Mouse (Mus musculus): ENCODE data around the gene Prmt8. TPM values are rescaled to one million over a fixed set of nuclear protein-coding genes. Genes with fewer than 3 reads are reported as not detected.

The Prmt8 gene
- total RNA-seq, 2 experiments from 2014 or later, result 58.9 to 61.1 TPM

DNA sequence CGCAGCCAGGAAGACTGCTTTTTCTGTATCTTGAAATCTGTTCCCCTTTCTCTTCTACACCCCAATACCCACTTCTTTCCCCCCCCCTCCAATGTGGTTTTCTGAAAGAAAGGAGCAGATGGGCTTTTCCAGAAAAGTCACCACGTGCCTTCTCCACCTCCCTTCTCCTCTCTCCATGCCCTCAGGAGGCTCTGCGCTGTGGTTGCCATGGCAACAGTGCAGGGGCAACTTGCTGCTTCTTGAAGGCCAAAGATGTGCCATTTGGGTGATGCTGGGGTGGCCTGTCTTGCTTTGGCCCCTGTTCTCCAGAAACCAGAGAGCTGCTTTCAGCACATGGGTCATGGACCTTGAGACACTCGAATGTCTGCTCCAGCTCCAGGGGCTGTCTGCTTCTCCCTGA is 100.0 kb downstream of the Prmt8 start:
- peak in 1 of 2 experiments; percentile 39 for DNase-seq (ENCODE audit: low spot score in 2 of 2)

DNA sequence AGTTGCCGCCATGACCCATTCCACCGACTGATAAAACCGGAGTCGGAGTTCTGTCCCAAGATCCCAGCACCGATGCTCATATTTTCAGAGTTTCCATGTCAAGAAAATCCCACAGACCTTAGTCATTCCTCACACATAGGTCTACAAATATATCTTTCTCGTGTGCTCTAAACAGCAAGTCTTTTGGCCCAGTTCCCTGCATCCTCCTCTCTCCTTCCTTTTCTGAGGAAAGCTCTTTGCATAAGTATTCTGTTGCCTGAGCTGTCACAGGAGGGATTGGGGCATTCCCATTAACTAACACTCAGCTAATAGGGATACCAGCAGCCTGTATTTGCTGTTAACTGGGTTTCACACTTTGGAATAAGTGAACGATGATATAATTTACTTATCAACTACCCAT is 106.0 kb downstream of the Prmt8 start:
- no peak for DNase-seq (ENCODE audit: low spot score in 2 of 2)

DNA sequence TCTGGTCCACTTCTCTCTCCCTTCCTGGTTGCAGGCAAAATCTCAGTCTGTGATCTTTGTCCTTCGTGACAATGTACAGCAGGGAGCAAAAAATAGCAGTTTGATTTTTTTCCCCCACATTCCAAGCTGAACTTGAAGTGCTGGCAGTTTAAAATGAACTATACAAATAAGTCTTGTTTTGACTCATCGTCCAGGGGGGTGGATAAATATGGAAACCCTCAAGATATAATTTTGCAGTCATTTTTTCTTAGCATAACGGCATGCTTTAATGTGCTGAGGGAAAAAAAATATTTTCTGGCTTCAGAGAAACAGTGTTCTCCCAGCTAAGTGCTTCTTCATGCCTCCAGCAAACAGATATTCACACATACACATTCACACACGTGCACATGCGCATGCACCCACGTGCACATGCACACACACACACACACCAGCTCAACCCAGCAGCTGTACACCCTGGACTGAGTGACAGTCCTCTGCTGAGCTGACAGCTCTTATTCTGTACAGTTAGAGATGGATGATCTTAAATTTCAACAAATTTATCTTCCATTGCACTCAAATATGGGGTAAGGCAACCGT is 107.5 kb downstream of the Prmt8 start:
- no peak for DNase-seq (ENCODE audit: low spot score in 2 of 2)

- DNase-seq (ENCODE audit: low spot score in 2 of 2), result no peak
Observed at GRCm38 (mm10) chr6:127659966-127660365, 109.3 kb downstream of the Prmt8 start.

- no peak for DNase-seq (ENCODE audit: low spot score in 2 of 2)
Observed at GRCm38 (mm10) chr6:127659472-127659871, 109.8 kb downstream of the Prmt8 start.

DNA sequence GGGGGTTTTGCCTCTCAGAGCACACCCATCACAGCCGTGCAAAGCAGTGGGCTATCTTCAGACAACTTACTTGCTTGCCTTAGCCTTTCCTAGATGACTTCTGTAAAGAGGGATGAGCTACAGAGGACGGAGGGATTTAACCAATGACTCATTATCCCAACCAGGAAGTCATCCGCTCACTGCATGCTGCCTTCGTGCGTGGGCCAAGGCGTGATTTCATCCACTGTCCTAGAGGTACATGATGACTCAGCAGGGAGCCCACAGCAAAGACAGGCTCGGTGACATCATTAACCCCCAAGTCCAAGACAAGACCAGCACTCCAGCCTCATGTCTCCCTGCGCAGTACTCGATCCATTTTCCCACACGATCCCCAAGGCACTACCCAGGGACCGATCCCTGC is 112.1 kb downstream of the Prmt8 start:
- no peak for DNase-seq (ENCODE audit: low spot score in 2 of 2)

GRCm38 (mm10) chr6:127655988-127656387 is 113.3 kb downstream of the Prmt8 start:
- DNase-seq (ENCODE audit: low spot score in 2 of 2), result no peak

DNA sequence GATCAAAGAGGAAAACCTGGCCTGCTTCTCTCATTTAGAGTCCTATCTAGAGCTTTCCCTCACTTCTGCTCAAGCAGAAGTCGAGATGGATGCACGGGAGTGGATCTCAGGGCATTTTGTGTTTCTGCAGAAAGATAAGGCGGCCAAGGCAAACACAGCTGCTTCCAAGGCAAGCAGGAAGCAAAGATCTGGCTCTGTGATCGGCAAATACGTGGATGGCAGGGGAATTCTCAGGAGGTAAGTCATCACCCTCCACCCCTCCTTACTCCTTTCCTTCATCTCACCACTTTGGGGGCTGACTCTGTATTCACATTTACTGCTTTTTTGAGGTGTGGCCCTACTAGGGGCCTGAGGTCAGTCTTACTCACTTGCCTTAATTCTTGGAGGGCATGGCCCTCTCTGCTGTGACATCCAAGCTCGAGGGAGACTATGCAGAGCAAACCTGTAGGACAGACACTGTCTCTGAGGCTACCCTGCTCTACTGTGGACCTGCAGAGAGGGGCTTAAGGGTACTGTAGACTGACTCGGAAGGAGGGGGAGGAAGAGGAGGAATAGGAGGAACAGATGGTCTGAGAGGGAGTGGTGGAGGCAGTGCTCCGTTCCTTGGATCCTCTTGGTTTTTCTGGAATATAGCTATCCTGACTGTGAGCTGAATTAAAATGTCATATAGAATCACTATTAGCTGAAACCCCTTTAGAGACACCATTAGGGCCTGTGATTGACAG is 128.0 kb downstream of the Prmt8 start:
- DNase-seq (ENCODE audit: low spot score in 2 of 2), result peak in 1 of 2 experiments; percentile 11

Small RNA genes lying within 50 kb of the gene (microRNA-seq; reads per million reads assigned to microRNA genes)
- 0 reads per million in 2 experiments for gene Mir7233

Other genes starting within 250 kb of the Prmt8 start
- gene Cracr2a, start 208.1 kb downstream of the Prmt8 start, total RNA-seq (2021), result 1 to 10 TPM; 1.5 to 3.0 TPM
- 1 to 10 TPM; 1.3 to 1.5 TPM for gene Tspan11, start 118.1 kb upstream of the Prmt8 start, total RNA-seq (2021)

Measured in layer of hippocampus, adult 18-20 months (tissue).